Mouse (Mus musculus) bone marrow, adult 2 months (tissue): Measurements from ENCODE around the gene Trim62.

Experiments used
- CTCF ChIP-seq: fragments of 200-500 bp; IDR thresholded peaks from 2 replicates; pipeline ENCODE4 v1.5.1; 2011; ENCODE audit warnings: low read length, control low read depth; ENCODE audit not compliant: control insufficient read depth, insufficient read depth
- POLR2A ChIP-seq: fragments of 200-500 bp; IDR thresholded peaks from 2 replicates; pipeline ENCODE4 v1.6.1; 2011; ENCODE audit warnings: low read depth, mild to moderate bottlenecking, control low read depth, low read length, borderline replicate concordance; ENCODE audit not compliant: control insufficient read depth

DNA sequence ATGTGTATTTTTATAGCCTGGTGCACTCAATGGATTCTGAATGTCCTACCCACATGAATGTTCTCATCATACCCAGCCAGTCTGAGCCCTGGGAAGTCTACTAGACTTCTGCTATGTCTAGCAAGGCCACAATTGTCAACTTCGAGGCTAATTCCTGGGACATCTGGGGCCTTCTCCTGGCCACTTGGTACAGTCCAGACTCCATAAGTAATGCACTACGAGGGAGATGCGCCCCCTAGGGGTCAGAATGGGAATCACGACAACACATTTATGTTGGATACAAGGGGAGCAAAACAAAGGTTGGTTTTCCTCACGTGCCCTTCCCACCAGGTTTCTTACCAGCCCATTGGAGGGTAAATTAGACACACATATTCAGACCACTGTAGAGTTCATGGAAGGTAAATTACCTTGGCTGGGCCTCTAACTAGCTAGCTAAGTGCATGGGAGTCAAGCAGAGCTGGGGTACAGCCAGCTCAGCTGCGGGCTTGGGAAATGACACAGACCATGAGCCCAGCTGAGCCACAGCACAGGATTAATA lies 64.8 kb downstream of the Trim62 start:
- TF ChIP-seq CTCF (peak; percentile 56), POLR2A (no peak)
